Mouse (Mus musculus) hindbrain, embryonic 13.5 days (tissue): ENCODE data around the gene Prkg1. TPM values are rescaled to one million over a fixed set of nuclear protein-coding genes. Genes with fewer than 3 reads are reported as not detected.

Experiments used
- ATAC-seq: fragments of 200-750 bp; cut with Nextera tagmentation; 2 replicates; pipeline ENCODE4 v1.8.0; 2017; ENCODE audit warnings: moderate TSS enrichment; ENCODE audit not compliant: low FRiP score
- H3K27ac ChIP-seq: fragments of 300-500 bp; sonication (generic); 2 replicates; pipeline ENCODE4 v1.5.1; 2015; ENCODE audit warnings: inconsistent platforms, mild to moderate bottlenecking, moderate library complexity
- H3K27me3 ChIP-seq: fragments of 300-500 bp; sonication (generic); 2 replicates; pipeline ENCODE4 v1.6.1; 2015; ENCODE audit warnings: mild to moderate bottlenecking, inconsistent platforms
- H3K36me3 ChIP-seq: fragments of 300-500 bp; sonication (generic); 2 replicates; pipeline ENCODE4 v1.6.1; 2015; ENCODE audit warnings: mild to moderate bottlenecking, inconsistent platforms
- H3K4me1 ChIP-seq: fragments of 300-500 bp; sonication (generic); replicated peaks from 2 replicates; pipeline ENCODE4 v1.6.1; 2015; ENCODE audit warnings: inconsistent platforms
- H3K4me2 ChIP-seq: fragments of 300-500 bp; sonication (generic); 2 replicates; pipeline ENCODE4 v1.6.1; 2015; ENCODE audit warnings: inconsistent platforms, mild to moderate bottlenecking, moderate library complexity
- H3K4me3 ChIP-seq: fragments of 300-500 bp; sonication (generic); 2 replicates; pipeline ENCODE4 v1.5.1; 2015; ENCODE audit warnings: mild to moderate bottlenecking, inconsistent platforms
- H3K9ac ChIP-seq: fragments of 300-500 bp; sonication (generic); 2 replicates; pipeline ENCODE4 v1.6.1; 2015; ENCODE audit warnings: mild to moderate bottlenecking, inconsistent platforms
- H3K9me3 ChIP-seq: fragments of 300-500 bp; sonication (generic); 2 replicates; pipeline ENCODE4 v1.6.1; 2016; ENCODE audit warnings: inconsistent platforms
- WGBS: fragments of 180-500 bp; shearing (Covaris S2); methylation state at CpG from one replicate; pipeline ENCODE4 v1.1.7; 2015; 5-methylcytosine and 5-hydroxymethylcytosine counted together
- polyA plus RNA-seq: library from polyadenylated mRNA; unstranded; fragments of >200 nt; fragmentation: Nextera tagmentation; extraction: Ambion mirVana; gene quantifications from 2 replicates; pipeline ENCODE4 v1.2.1, GENCODE M21; 2015

Gene Prkg1
- polyA plus RNA-seq, 1 experiment from 2014 or later = 4.2 TPM

- Histone ChIP-seq H3K27me3 (no peaks in the 10 kb centered on the region), H3K9ac (no peak overlapping the region), H3K4me2 (no peak overlapping the region), H3K9me3 (no peaks in the 10 kb centered on the region), H3K36me3 (no peaks in the 10 kb centered on the region), H3K27ac (no peak overlapping the region), H3K4me3 (no peak overlapping the region), H3K4me1 (no peaks in the 10 kb centered on the region)
- no peak for ATAC-seq
- WGBS = 84% methylated on average over 2 of the region's 2 CpGs
Observed at GRCm38 (mm10) chr19:31040948-31041847, 723.6 kb downstream of the Prkg1 start.

GRCm38 (mm10) chr19:31038951-31039350 is 725.9 kb downstream of the Prkg1 start:
- H3K4me2 ChIP-seq = no peak overlapping the region
- WGBS = 79% methylated on average over 3 of the region's 3 CpGs
- H3K27me3 ChIP-seq = no peaks in the 10 kb centered on the region
- no peak for ATAC-seq
- H3K9ac ChIP-seq = no peak overlapping the region
- H3K9me3 ChIP-seq = no peaks in the 10 kb centered on the region
- no peak overlapping the region for H3K4me3 ChIP-seq
- no peaks in the 10 kb centered on the region for H3K4me1 ChIP-seq
- H3K27ac ChIP-seq = no peak overlapping the region
- no peaks in the 10 kb centered on the region for H3K36me3 ChIP-seq

- Histone ChIP-seq H3K4me2 (no peak overlapping the region), H3K27ac (no peak overlapping the region), H3K4me3 (no peak overlapping the region), H3K36me3 (no peaks in the 10 kb centered on the region), H3K9me3 (no peaks in the 10 kb centered on the region), H3K4me1 (no peaks in the 10 kb centered on the region), H3K9ac (no peak overlapping the region), H3K27me3 (no peaks in the 10 kb centered on the region)
- WGBS = 57% methylated on average over 6 of the region's 6 CpGs
- ATAC-seq = no peak
Observed at GRCm38 (mm10) chr19:31031596-31031995, 733.2 kb downstream of the Prkg1 start.

GRCm38 (mm10) chr19:31026797-31027196 is 738.0 kb downstream of the Prkg1 start:
- no peak for ATAC-seq
- Histone ChIP-seq H3K4me1 (no peaks in the 10 kb centered on the region), H3K9ac (no peak overlapping the region), H3K4me2 (no peak overlapping the region), H3K27ac (no peak overlapping the region), H3K9me3 (no peaks in the 10 kb centered on the region), H3K4me3 (no peak overlapping the region), H3K36me3 (no peaks in the 10 kb centered on the region), H3K27me3 (no peaks in the 10 kb centered on the region)
- WGBS = 90% methylated on average over 5 of the region's 5 CpGs

- Histone ChIP-seq H3K27ac (no peak overlapping the region), H3K4me3 (no peak overlapping the region), H3K27me3 (no peaks in the 10 kb centered on the region), H3K4me1 (no peaks in the 10 kb centered on the region), H3K9ac (no peak overlapping the region), H3K36me3 (no peaks in the 10 kb centered on the region), H3K9me3 (no peaks in the 10 kb centered on the region), H3K4me2 (no peak overlapping the region)
- WGBS = 54% methylated on average over 3 of the region's 3 CpGs
- ATAC-seq = no peak
Observed at GRCm38 (mm10) chr19:31011528-31012133, 753.2 kb downstream of the Prkg1 start.

DNA sequence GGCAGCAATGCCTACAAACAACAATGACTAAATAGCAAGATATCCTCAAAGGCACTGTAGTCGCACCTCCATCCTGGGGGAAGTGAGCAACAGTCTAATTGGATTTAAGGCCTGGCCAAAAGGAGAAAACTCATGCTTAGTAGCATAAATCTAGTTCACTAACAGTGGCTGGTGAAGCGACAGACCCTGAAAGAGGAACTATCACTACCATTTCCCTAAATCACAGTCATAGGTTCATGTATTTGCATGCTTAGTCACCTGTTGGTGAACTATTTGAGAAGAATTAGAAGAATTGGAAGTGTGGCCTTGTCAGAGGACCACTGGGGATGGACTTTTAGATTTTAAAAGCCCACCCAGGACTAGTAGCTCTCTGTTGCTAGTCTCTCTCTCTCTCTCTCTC is 766.3 kb downstream of the Prkg1 start:
- no peak overlapping the region for H3K4me2 ChIP-seq

GRCm38 (mm10) chr19:30990390-30990789 is 774.4 kb downstream of the Prkg1 start:
- WGBS = 58% methylated on average over 4 of the region's 4 CpGs
- no peak for ATAC-seq
- Histone ChIP-seq H3K9ac (no peak overlapping the region), H3K9me3 (no peaks in the 10 kb centered on the region), H3K4me2 (no peak overlapping the region), H3K27me3 (no peaks in the 10 kb centered on the region), H3K36me3 (no peaks in the 10 kb centered on the region), H3K27ac (no peak overlapping the region), H3K4me1 (0 out of 2 replicates have a peak, but pooled peaks cover 5% of the 10 kb centered on the region), H3K4me3 (no peak overlapping the region)

More for the DNA sequence above, 766.3 kb downstream of the Prkg1 start:
- Histone ChIP-seq H3K9ac (no peak overlapping the region), H3K4me1 (no peaks in the 10 kb centered on the region), H3K27me3 (no peaks in the 10 kb centered on the region), H3K9me3 (no peaks in the 10 kb centered on the region), H3K27ac (no peak overlapping the region), H3K36me3 (no peaks in the 10 kb centered on the region), H3K4me3 (no peak overlapping the region)
- no peak for ATAC-seq
- WGBS = 88% methylated on average over 2 of the region's 2 CpGs

GRCm38 (mm10) chr19:30982436-30982835 is 782.4 kb downstream of the Prkg1 start:
- H3K4me3 ChIP-seq = no peak overlapping the region
- no peaks in the 10 kb centered on the region for H3K27me3 ChIP-seq
- no peak overlapping the region for H3K4me2 ChIP-seq
- no peaks in the 10 kb centered on the region for H3K36me3 ChIP-seq
- H3K9me3 ChIP-seq = no peaks in the 10 kb centered on the region
- WGBS = 68% methylated on average over 4 of the region's 4 CpGs
- ATAC-seq = no peak
- H3K27ac ChIP-seq = no peak overlapping the region
- no peaks in the 10 kb centered on the region for H3K4me1 ChIP-seq
- no peak overlapping the region for H3K9ac ChIP-seq

DNA sequence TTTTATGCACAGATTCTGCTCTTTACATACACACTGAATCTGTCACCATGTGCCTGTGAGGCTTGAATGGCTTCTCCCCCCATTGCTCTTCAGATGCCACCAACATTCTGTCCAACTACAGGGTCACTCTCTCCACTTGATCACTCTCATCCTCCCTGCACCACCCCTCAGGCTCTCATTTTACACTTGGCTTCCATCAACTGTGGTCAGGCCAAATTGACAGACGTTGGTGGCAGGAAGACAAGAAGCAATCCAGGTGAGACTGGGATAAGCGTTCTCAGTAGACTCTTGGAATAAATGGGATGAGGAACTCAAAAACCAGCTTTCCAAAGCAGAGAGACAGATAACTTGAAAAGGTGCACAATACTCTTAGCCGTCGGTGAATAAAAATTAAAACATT is 786.7 kb downstream of the Prkg1 start:
- WGBS = 90% methylated on average over 4 of the region's 4 CpGs
- no peaks in the 10 kb centered on the region for H3K36me3 ChIP-seq
- H3K27ac ChIP-seq = no peak overlapping the region
- no peak overlapping the region for H3K4me3 ChIP-seq
- H3K9me3 ChIP-seq = no peaks in the 10 kb centered on the region
- no peaks in the 10 kb centered on the region for H3K27me3 ChIP-seq
- no peak overlapping the region for H3K9ac ChIP-seq
- no peak overlapping the region for H3K4me2 ChIP-seq
- ATAC-seq = no peak
- no peaks in the 10 kb centered on the region for H3K4me1 ChIP-seq

GRCm38 (mm10) chr19:30950610-30951009 is 814.2 kb downstream of the Prkg1 start:
- Histone ChIP-seq H3K4me2 (no peak overlapping the region), H3K9me3 (no peaks in the 10 kb centered on the region), H3K9ac (no peak overlapping the region), H3K4me3 (no peak overlapping the region), H3K36me3 (no peaks in the 10 kb centered on the region), H3K27ac (no peak overlapping the region), H3K4me1 (no peaks in the 10 kb centered on the region), H3K27me3 (no peaks in the 10 kb centered on the region)
- 71% methylated on average over 3 of the region's 3 CpGs for whole genome bisulfite sequencing
- ATAC-seq = no peak

- 65% methylated on average over 1 of the region's 1 CpGs for WGBS
- no peak overlapping the region for H3K4me3 ChIP-seq
- no peaks in the 10 kb centered on the region for H3K27me3 ChIP-seq
- no peak overlapping the region for H3K9ac ChIP-seq
- H3K36me3 ChIP-seq = no peaks in the 10 kb centered on the region
- ATAC-seq = no peak
- H3K9me3 ChIP-seq = no peaks in the 10 kb centered on the region
- H3K27ac ChIP-seq = no peak overlapping the region
- H3K4me2 ChIP-seq = no peak overlapping the region
- H3K4me1 ChIP-seq = no peaks in the 10 kb centered on the region
Observed at GRCm38 (mm10) chr19:30948202-30948601, 816.6 kb downstream of the Prkg1 start.

DNA sequence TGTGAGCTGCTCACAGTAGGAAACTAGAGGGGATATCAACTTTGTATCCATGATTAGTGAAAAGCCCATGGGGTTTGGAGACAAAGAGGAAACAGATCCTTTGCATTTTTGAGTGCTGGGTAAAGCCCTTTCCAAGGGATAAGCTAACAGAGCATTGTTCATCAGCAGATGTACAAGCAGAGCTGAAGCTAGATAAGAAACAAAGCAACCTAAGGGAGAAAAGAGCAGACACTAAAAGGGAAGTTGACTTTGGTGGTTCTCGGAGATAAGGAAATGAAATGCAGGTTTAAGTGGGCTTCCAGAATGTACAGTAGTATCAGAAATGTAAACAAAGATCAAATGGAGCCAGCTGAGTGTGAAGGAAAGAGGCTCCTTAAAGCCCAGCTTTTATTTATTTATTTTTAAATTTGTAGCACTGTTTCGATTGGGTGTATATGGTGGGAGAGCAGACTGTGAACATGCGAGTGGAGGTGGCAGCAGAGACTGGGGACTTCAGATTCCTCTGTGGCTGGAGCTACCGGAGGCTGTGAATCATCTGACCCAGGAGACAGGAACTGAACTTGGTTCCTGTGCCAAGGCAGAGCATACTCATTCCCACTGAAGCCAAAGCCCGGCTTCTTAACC is 822.4 kb downstream of the Prkg1 start:
- 74% methylated on average over 5 of the region's 5 CpGs for WGBS
- Histone ChIP-seq H3K4me2 (no peak overlapping the region), H3K4me3 (no peak overlapping the region), H3K36me3 (no peaks in the 10 kb centered on the region), H3K9me3 (no peaks in the 10 kb centered on the region), H3K9ac (no peak overlapping the region), H3K27me3 (no peaks in the 10 kb centered on the region), H3K4me1 (no peaks in the 10 kb centered on the region), H3K27ac (no peak overlapping the region)
- ATAC-seq = no peak
